ENCODE assay signal across 26 mouse cellular contexts in genomic region chrX:88158037-88158436, GRCm38 (mm10). TPM values are rescaled to one million over a fixed set of nuclear protein-coding genes. Genes with fewer than 3 reads are reported as not detected.
DNase-seq lines count a peak whose midpoint lies in the region; ATAC-seq and TF ChIP-seq lines count a peak whose summit lies in the region.
"Had no signal": no experiment of that assay in that cellular context is flagged by ENCODE, and none has a peak within 500 bp of the region (broad histone marks: within the 10 kb centered on the region; RNA-seq: fewer than 3 reads in every experiment).

No protein-coding gene starts in this region.

- H3K27ac ChIP-seq in forebrain, embryonic 16.5 days (ENCODE audit: low read length) = no peak overlapping the region
- no peak overlapping the region for H3K27ac ChIP-seq in forebrain, postnatal 0 days (ENCODE audit: low read depth, low read length)
- H3K27ac ChIP-seq in neural tube, embryonic 11.5 days (ENCODE audit: low read depth, low read length) = no peak overlapping the region
- H3K27ac ChIP-seq: embryonic facial prominence, embryonic 13.5 days; hindbrain, embryonic 13.5 days; kidney, postnatal 0 days; macrophage had no signal

- DNase-seq in forebrain, postnatal 0 days = no peak
- no peak for DNase-seq in neural tube, embryonic 11.5 days (ENCODE audit: low spot score)
- no peak for DNase-seq in neural tube, embryonic 10.5 days (ENCODE audit: extremely low spot score, low spot score)
- peak; percentile 33 for DNase-seq in Muller cell, postnatal 12 days (ENCODE audit: inconsistent ontology term)
- no peak for DNase-seq in testis, postnatal 14 days (ENCODE audit: low spot score)
- no peak for DNase-seq in layer of hippocampus, adult 9-11 months
- DNase-seq: adrenal gland, postnatal 25 days; cerebellum, adult 11-12 months; cerebellum, postnatal 14 days; gastrocnemius, postnatal 25 days; heart, adult 18-20 months; heart, postnatal 10 days; kidney, adult 18-20 months; right cerebral cortex, postnatal 25 days; spleen, adult 18-20 months had no signal

- H3K4me2 ChIP-seq in forebrain, embryonic 16.5 days (ENCODE audit: low read length) = no peak overlapping the region
- no peak overlapping the region for H3K4me2 ChIP-seq in forebrain, postnatal 0 days (ENCODE audit: low read depth)
- H3K4me2 ChIP-seq in neural tube, embryonic 11.5 days (ENCODE audit: low read depth) = no peak overlapping the region
- H3K4me2 ChIP-seq: embryonic facial prominence, embryonic 13.5 days; heart, embryonic 12.5 days; hindbrain, embryonic 13.5 days had no signal

- peak; percentile 72 for ATAC-seq in forebrain, embryonic 16.5 days
- no peak for ATAC-seq in forebrain, postnatal 0 days
- ATAC-seq in neural tube, embryonic 11.5 days (ENCODE audit: insufficient read depth, low FRiP score, low TSS enrichment) = peak; percentile 77
- ATAC-seq: inflammation-experienced regulatory T-cells, adult 6 months had no signal

- no peak overlapping the region for H3K4me3 ChIP-seq in forebrain, embryonic 16.5 days (replicated peaks; ENCODE audit: low read length)
- H3K4me3 ChIP-seq in forebrain, postnatal 0 days (ENCODE audit: low read depth, low read length) = no peak overlapping the region
- H3K4me3 ChIP-seq in neural tube, embryonic 11.5 days (ENCODE audit: low read depth, low read length) = no peak overlapping the region
- H3K4me3 ChIP-seq: embryonic facial prominence, embryonic 13.5 days; erythroblast, embryonic 14.5 days; heart, embryonic 12.5 days; hindbrain, embryonic 13.5 days had no signal

- H3K9ac ChIP-seq in forebrain, embryonic 16.5 days (replicated peaks; ENCODE audit: low read depth, low read length) = no peak overlapping the region
- no peak overlapping the region for H3K9ac ChIP-seq in forebrain, postnatal 0 days
- no peak overlapping the region for H3K9ac ChIP-seq in neural tube, embryonic 11.5 days (ENCODE audit: low read length)
- H3K9ac ChIP-seq: embryonic facial prominence, embryonic 13.5 days; heart, embryonic 12.5 days; hindbrain, embryonic 13.5 days had no signal

- H3K27me3 ChIP-seq in forebrain, embryonic 16.5 days (replicated peaks; ENCODE audit: control insufficient read depth, insufficient read depth, low read length) = no peaks in the 10 kb centered on the region
- H3K27me3 ChIP-seq in forebrain, postnatal 0 days (ENCODE audit: insufficient read depth, low read length) = no peaks in the 10 kb centered on the region
- H3K27me3 ChIP-seq in neural tube, embryonic 11.5 days (ENCODE audit: control insufficient read depth, insufficient read depth, low read length) = no peaks in the 10 kb centered on the region
- H3K27me3 ChIP-seq: embryonic facial prominence, embryonic 13.5 days; heart, embryonic 12.5 days; hindbrain, embryonic 13.5 days had no signal

- no peaks in the 10 kb centered on the region for H3K36me3 ChIP-seq in forebrain, embryonic 16.5 days (ENCODE audit: control insufficient read depth, insufficient read depth)
- no peaks in the 10 kb centered on the region for H3K36me3 ChIP-seq in forebrain, postnatal 0 days (ENCODE audit: insufficient read depth)
- no peaks in the 10 kb centered on the region for H3K36me3 ChIP-seq in neural tube, embryonic 11.5 days (ENCODE audit: control insufficient read depth, insufficient read depth, low read length)
- H3K36me3 ChIP-seq: embryonic facial prominence, embryonic 13.5 days; heart, embryonic 12.5 days; hindbrain, embryonic 13.5 days had no signal

- H3K4me1 ChIP-seq in forebrain, embryonic 16.5 days (replicated peaks; ENCODE audit: control insufficient read depth, insufficient read depth, low read length) = no peaks in the 10 kb centered on the region
- H3K4me1 ChIP-seq in forebrain, postnatal 0 days (ENCODE audit: insufficient read depth) = no peaks in the 10 kb centered on the region
- no peaks in the 10 kb centered on the region for H3K4me1 ChIP-seq in neural tube, embryonic 11.5 days (ENCODE audit: control insufficient read depth, insufficient read depth, low read length)
- H3K4me1 ChIP-seq: embryonic facial prominence, embryonic 13.5 days; heart, embryonic 12.5 days; hindbrain, embryonic 13.5 days had no signal

- TF ChIP-seq CTCF in forebrain, postnatal 0 days (IDR thresholded peaks at IDR 0.05; ENCODE audit: low read depth) = no peak

- H3K9me3 ChIP-seq in forebrain, embryonic 16.5 days (ENCODE audit: control insufficient read depth, low read length) = no peaks in the 10 kb centered on the region
- H3K9me3 ChIP-seq in forebrain, postnatal 0 days (ENCODE audit: low read length) = no peaks in the 10 kb centered on the region
- H3K9me3 ChIP-seq in neural tube, embryonic 11.5 days (ENCODE audit: control insufficient read depth, low read length) = no peaks in the 10 kb centered on the region
- H3K9me3 ChIP-seq: embryonic facial prominence, embryonic 13.5 days; heart, embryonic 12.5 days; hindbrain, embryonic 13.5 days had no signal

- WGBS in forebrain, embryonic 16.5 days = 31% methylated on average over 2 of the region's 2 CpGs
- 41% methylated on average over 2 of the region's 2 CpGs for WGBS in forebrain, postnatal 0 days
- WGBS in neural tube, embryonic 11.5 days = 34% methylated on average over 2 of the region's 2 CpGs

RNA-seq across cellular contexts. Expression of gene Il1rapl1, which starts 42.6 kb away (rescaled TPM):
- 2.6 and 4.0 TPM in 2 replicates for polyA plus RNA-seq in forebrain, embryonic 16.5 days (2015; fragmentation: Nextera tagmentation; extraction: Ambion mirVana)
- total RNA-seq in forebrain, postnatal 0 days (2014; rRNA removed) = 7.8 and 12.9 TPM in 2 replicates
- 1.5 and 2.5 TPM in 2 replicates for polyA plus RNA-seq in forebrain, postnatal 0 days (2015; fragmentation: Nextera tagmentation; extraction: Ambion mirVana)
- polyA plus RNA-seq in neural tube, embryonic 11.5 days (2014; fragmentation: Nextera tagmentation; extraction: Ambion mirVana) = 0.37 and 0.38 TPM in 2 replicates
- total RNA-seq: heart, adult 18-20 months; liver, adult 2 months had no signal
- polyA plus RNA-seq: erythroblast, embryonic 14.5 days; inflammation-experienced regulatory T-cells, adult 6 months; large intestine, adult 2 months; liver, adult 2 months; liver, embryonic 16.5 days; macrophage had no signal
